Mouse (Mus musculus) ovary, postnatal 36 days (tissue): ENCODE measurements around the gene Polr2f.

Source experiments
- DNase-seq: peaks from one replicate; pipeline ENCODE4 v3.0.0; 2022; ENCODE audit warnings: low spot score, mixed read lengths

Polr2f gene

DNA sequence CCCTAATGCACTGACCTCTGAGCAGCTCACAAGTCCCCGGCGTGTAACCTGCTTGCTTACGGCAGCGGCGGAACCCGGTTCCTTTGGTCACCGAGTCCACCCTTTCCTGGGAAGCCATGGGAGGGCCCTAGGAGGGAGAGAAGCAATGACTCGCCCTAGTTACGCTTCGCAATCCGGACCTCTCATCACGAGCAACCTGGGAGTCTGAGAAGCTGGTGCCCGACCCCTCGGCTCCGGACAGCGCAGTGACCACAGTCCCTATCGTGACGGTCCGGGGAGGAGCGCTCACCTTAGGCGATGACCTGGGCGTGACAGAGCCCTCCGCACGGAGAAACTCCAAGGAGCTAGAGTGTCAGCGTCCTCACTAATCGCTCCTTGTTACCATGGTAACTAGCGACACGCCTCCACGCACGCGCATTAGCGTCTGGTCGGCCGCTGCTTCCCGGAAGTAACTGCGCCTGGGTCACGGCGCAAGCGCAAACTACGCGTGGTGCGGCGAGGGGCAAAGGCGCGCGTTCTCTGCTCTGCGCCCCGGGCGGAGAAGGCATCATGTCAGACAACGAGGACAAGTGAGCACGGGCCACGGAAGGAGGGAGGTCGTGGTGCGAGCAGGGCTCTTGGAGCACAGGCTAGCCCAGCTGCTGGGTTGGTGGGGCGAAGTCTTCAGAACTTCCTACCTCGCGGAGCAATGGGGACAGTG, at the start of gene Polr2f, which contains the start of gene 1700088E04Rik:
Polr2f (plus strand) TSS at position 144 of the 700 bp plus-strand sequence.
1700088E04Rik (minus strand) TSS at position 388 of the 700 bp plus-strand sequence.
- peak; percentile 95 for DNase-seq

DNA sequence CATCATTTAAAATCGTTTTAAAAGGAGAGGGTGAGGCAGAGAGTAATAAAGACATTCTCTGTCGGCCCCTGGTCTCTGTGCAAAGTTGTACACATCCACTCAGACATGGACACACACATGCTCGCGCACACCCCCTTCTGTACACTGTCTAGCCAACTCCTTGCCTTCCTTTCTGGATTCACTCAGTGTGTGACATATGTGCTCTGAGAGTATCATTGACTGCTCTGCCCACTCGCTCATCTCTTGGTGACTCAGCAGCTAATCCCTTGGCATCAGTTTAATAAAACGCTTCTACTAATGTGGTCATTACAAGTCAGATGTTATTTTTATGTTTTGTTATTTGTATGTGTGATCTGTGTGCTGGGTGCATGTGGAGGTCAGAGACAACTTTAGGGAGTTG, 48.5 kb upstream of the Polr2f start:
- DNase-seq = no peak

GRCm38 (mm10) chr15:79093083-79093839, 47.5 kb upstream of the Polr2f start:
- no peak for DNase-seq

GRCm38 (mm10) chr15:79095483-79095882, 45.3 kb upstream of the Polr2f start:
- DNase-seq = no peak

- DNase-seq = no peak
These were observed 44.3 kb upstream of the Polr2f start for GRCm38 (mm10) chr15:79096556-79096955.

DNA sequence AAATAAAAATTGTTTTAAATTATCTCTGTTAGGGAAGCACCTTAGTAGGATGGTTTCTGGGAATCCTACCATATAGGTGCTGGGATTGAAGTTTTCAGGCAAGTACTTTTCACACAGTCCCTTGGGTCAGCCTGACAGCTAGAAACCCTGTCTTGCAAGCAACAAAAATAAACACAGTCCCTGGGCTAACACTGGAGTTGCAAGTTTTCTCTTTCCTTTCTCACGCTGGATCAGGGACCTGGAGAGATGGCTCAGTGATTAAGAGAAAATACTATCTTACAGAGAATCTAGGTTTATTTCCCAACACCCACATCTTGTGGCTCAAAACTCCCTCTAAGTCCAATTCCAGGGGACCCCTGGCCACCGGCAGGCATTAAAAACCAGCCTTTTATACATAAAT, 43.7 kb upstream of the Polr2f start:
- DNase-seq = no peak

- DNase-seq = peak; percentile 60
These were observed 43.2 kb upstream of the Polr2f start for GRCm38 (mm10) chr15:79097611-79098025.

- no peak for DNase-seq
These were observed 42.6 kb upstream of the Polr2f start for GRCm38 (mm10) chr15:79098220-79098619.

GRCm38 (mm10) chr15:79098868-79099267, 41.9 kb upstream of the Polr2f start:
- DNase-seq = no peak

DNA sequence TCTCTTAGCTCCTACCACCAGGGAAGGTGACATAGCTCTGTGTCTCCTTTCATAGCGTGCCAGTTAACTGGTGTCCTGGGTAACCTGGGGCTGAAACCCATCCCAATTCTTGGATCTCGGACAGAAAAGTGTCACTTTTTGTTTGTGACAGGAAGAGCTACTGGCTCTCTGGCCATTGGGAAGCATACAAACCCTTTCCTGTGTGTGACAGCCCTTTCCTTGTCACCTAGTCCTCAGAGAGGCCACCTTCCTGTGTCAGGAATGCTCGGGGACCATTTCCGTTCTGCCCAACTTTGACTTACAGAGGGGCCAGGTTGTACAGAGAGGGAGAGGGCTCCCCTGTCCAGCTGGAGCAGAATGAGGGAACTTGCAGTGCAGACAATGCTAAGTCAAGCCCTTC, 41.4 kb upstream of the Polr2f start:
- no peak for DNase-seq

- no peak for DNase-seq
These were observed 40.4 kb upstream of the Polr2f start for GRCm38 (mm10) chr15:79100391-79100790.

DNA sequence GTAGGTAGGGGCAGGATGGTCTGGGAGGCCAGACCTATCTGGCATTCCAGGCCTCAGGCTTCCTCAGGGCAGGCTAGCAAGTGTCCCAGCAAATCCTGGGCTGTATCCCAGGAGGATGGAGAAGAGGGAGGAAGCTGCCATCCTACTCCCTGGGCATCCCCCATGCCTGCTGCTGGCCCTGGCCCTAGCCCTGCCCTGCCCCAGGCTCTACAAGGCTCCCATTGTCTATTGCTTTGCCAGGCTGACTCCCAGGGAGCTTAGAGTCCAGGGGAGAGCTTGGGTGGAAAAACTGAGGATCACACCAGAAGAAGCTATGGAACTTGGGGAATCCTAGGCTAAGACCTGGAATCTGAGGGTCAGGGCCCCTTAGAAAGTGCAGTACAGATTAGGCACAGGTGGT, 39.3 kb upstream of the Polr2f start:
- no peak for DNase-seq

- no peak for DNase-seq
These were observed 37.5 kb upstream of the Polr2f start for GRCm38 (mm10) chr15:79103264-79103663.

DNA sequence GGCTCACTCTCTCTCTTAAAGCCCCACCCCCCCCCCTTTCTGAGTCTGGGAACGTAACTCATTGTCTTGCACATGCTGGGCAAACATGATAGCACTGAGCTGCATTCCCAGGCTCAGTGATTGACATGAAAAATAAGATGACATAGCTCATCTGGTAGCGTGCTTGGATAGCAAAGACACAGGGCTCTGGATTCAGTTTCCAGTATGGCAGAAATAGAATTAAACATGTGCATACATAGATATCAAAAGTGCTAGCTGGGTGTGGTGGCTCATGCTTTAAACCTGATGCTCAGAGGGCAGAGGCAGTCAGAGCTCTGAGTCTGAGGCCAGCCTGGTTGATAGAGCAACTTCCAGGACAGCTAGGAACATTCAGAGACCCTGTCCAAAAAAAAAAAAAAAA, 35.0 kb upstream of the Polr2f start:
- DNase-seq = no peak

GRCm38 (mm10) chr15:79107966-79108365, 32.8 kb upstream of the Polr2f start:
- no peak for DNase-seq

DNA sequence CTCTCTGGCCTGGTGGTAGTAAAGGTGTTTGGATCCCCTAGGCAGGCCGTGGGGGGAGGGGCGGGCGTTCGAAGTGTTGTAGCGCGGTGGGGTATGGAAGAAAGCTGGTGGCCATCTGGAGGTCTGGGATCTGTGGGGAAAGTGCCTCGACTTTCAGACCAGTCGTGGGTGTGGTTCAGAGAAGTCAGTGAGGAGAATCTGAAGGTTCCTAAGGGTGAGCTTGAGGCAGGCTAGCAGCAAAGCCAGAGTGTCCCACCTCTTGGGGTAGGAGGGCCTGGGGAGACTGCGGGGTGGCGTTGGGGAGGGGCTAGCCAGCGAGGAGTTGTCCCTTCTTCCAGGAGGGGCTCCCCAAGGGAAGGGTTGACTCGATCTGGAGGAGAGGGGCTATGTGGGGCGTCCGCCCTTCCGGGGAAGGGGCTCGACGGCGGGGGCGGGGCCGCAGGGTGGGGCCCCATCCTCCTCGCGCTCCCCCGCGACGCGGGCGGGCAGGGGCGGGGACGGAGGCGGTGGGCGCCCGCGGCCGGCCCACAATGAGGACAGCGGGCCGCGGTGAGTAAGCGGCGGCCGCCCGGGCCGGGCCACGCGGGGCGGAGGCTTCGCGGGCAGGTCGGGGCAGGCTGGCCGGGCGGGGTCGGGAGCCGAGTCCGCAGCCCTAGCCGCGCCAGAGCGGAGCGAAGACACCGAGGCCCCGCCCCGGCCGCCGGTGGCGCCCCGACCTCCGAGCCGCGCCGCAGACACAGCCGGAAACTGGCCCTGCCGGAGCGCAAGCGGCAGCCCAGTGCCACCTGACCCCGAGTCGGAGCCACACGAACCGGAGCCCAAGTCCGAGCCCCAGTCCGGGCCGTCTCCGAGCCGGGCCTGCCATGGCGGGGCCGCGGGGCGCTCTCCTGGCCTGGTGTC, 32.1 kb upstream of the Polr2f start, which contains the start of gene Micall1:
Micall1 (plus strand) TSS at position 478 of the 900 bp plus-strand sequence.
- peak; percentile 78 for DNase-seq

DNA sequence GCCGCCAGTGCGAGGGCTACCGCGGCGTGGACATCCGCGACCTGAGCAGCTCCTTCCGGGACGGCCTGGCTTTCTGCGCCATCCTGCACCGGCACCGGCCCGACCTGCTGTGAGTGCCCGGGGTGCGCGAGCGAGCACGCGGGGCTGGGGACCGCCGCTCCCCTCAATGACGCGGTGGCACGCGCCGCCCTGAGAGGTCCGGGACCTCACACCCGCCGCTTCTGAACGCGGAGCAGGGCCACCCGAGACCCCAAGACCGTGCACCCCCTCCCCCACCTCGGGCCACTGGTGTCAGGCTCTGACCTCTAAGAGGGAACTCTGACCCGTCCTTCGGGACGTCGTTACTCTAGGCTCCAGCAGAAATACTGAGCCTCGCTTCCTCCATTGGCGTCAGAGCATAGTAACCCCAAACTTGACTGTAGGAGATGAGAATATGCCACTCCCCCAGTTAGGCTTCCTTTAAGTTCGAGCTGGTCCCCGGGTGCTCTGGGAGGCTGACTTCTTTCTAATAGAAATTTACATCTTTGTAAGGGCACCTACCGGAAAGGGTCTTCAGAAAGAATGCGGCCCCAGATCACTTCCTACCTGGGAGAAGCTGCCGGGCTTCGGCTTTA, 31.4 kb upstream of the Polr2f start:
- no peak for DNase-seq

DNA sequence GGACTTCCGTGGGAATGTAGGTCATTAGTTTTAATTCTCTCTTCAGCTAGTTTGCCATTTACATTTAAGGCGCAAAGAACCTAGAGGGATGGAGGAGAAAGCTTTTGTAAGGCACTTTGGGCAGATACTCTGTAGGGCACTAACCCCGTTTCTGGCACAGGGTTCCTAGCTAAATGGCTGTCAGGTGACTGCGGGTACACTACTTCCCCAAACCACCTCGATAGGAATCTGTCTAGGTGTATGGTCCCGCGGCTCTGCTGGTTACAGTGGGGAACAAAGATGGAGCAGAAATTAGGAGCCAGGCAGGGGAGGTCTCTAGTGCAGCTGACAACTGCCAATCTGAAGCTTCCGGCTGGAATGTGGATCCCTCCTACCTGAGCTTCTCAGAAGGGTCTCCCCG, 30.8 kb upstream of the Polr2f start:
- DNase-seq = no peak

DNA sequence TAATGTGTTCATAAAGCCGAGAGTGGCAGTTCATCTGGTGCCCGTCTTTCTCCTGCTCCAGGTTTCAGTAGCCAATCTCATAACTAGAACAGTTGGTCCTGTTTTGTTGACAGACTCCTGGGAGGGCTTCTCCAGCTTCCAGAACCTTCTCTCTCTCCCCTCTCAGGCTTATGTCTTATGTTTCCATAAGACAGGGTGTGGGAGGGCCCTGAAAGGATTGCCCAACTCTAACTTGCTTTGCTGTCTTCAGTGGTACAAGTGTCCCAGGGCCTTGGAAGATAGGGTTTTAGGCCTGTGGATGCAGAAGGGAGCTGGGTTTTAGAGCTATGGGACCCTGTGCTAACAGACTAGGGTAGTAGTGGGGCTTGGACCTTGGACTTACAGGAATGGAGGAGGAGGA, 30.3 kb upstream of the Polr2f start:
- DNase-seq = no peak

- DNase-seq = no peak
These were observed 29.0 kb upstream of the Polr2f start for GRCm38 (mm10) chr15:79111774-79112173.

DNA sequence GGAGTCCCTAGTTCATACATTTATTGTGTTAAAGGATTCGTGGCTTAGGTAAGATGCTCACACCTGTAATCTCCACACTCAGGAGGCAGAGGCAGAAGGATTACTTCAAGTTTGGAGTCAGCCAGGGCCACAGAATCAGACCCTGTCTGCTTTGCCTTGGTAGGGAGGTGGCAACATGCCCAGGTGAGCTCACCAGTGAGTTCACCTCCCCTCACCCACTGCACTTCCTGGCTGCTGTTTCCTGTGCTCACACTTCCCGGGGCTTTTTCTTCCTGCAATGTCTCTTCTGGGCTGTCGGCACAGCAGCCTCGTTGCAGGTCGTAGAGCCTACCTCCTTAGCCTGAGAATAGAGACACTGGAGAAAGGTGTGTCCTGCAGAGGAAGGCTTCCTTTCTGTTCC, 25.5 kb upstream of the Polr2f start:
- DNase-seq = no peak

DNA sequence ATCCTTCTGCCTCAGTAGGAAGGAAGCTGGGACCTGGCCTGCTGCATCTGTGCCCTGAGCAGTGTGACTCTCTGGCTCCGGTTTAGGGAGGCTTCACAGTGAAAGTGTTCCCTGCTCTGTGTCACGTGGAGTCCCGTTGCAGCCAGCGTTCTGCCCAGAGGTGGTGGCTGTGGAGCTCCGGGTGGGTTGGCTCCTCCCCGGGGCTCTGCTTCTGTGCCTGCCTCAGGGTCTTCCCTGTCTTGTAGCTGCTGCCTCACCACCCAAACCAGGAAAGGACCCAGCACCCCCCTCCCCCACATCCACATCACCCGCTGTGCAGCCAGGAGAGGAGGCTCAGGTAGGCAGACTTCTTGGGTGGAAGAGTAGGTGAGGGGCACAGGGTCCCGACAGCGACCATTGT, 21.3 kb upstream of the Polr2f start:
- DNase-seq = no peak
